Mouse (Mus musculus): Measurements from ENCODE around the gene Kif16b. TPM values are rescaled to one million over a fixed set of nuclear protein-coding genes. Genes with fewer than 3 reads are reported as not detected.
A peak's percentile ranks its signal among the peaks of the same experiment; 100 is the strongest.

Kif16b gene
- total RNA-seq, 4 experiments from 2014 or later, result 17.0 to 18.0 (median 17.4) TPM

DNA sequence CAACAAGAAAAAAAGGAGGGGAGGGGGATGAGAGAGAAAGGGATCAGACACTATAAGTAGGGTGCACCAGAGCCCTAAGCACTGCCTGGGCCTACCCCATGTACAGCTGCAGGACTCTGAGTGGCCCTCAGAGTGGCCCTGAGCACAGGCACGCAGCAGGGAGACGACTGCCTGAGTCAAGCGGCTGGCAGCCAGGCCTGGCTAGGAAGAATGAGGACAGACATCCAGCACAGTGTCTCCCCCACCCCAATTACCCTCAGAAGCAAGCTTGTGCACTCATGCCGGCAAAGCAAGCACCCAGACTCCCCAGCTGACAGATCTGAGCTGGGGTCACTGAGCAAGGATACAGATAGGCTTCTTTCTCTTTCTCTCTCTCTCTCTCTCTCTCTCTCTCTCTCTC, 25.4 kb downstream of the Kif16b start:
- no peak for DNase-seq (ENCODE audit: low spot score in 2 of 2)

DNA sequence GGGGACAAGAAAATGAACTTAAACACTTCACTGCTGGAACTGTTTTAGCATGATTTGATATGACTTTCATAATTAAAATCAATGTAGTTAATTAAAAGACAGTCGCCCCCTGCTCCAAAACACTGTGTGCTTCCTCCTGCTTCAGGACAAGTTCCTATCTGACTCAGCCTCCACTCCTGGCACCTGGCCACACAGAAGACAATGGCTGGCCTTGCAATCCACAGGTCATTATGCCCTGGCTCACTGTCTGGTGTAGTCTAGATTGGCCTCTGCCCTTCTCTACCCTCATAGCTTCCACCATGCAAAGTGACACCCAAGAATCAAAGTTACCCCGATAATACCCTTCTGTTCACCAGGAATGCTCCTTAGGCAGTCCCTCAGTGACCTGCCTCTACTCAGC, 26.8 kb downstream of the Kif16b start:
- no peak for DNase-seq (ENCODE audit: low spot score in 2 of 2)

- no peak for DNase-seq (ENCODE audit: low spot score in 2 of 2)
These were observed 31.3 kb downstream of the Kif16b start for GRCm38 (mm10) chr2:142870055-142870454.

DNA sequence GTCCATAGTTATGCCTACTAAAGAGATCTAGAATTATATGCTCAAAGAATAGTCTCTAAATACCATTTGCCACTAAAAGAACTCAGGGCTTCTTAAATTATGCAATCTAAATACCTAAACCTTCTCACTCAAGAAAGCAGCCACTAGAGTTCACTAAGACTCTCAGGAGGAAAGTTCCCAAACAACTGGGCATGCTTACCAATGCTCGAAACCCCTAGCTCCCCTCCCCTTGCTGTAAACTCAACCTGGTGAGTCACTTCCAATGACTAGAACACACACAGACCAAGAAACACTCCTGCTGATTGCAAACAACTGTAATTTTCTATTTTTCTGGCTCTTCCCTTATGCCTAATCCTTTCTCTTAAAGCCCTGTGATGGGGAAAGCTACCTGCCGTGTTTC, 33.9 kb downstream of the Kif16b start:
- DNase-seq (ENCODE audit: low spot score in 2 of 2), result no peak

DNA sequence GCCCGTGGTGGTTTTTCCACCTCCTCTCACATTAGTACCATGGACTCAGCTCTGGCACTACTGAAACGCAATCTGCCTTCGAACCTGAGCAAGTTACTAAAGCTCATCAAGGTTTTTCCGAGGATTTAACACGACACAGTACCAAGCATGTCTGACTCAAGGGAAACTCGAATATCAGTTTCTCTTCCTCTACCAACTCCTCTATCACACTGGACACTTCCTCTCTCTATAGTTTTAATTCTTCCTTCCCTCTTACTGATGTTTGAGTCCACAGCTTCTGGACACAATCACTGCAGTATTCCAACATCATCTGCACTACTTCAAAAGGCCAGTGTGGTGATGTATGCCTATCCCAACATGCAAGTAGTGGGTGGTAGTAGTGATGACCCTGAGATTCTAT, 40.3 kb downstream of the Kif16b start:
- DNase-seq (ENCODE audit: low spot score in 2 of 2), result no peak

- DNase-seq (ENCODE audit: low spot score in 2 of 2), result peak; percentile 13 to 27
These were observed 41.9 kb downstream of the Kif16b start for GRCm38 (mm10) chr2:142859452-142859851.

- no peak for DNase-seq (ENCODE audit: low spot score in 2 of 2)
These were observed 62.6 kb downstream of the Kif16b start for GRCm38 (mm10) chr2:142838775-142839174.

DNA sequence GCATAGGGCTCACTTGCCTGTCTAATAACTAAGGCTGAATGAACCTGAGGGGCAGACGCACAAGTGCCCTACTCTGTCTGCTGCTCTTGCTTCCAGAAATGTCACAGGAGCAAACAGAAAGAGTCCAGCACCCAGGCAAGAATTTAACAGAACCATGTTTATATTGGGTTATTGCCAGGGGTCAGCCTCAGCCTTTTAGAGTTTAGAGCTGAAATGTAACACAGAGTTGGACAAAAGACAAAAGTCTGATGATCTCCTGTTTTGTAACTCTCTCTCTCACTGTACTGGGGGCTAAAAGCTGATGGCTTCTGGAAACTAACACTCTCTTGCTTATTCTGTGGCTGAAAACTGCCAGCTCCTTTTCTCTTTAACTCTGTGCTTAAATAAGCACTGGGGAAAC, 63.2 kb downstream of the Kif16b start:
- no peak for DNase-seq (ENCODE audit: low spot score in 2 of 2)

- no peak for DNase-seq (ENCODE audit: low spot score in 2 of 2)
These were observed 66.6 kb downstream of the Kif16b start for GRCm38 (mm10) chr2:142834751-142835150.

- no peak for DNase-seq (ENCODE audit: low spot score in 2 of 2)
These were observed 68.5 kb downstream of the Kif16b start for GRCm38 (mm10) chr2:142832617-142833422.

- DNase-seq (ENCODE audit: low spot score in 2 of 2), result peak; percentile 15 to 27
These were observed 88.3 kb downstream of the Kif16b start for GRCm38 (mm10) chr2:142813033-142813432.

DNA sequence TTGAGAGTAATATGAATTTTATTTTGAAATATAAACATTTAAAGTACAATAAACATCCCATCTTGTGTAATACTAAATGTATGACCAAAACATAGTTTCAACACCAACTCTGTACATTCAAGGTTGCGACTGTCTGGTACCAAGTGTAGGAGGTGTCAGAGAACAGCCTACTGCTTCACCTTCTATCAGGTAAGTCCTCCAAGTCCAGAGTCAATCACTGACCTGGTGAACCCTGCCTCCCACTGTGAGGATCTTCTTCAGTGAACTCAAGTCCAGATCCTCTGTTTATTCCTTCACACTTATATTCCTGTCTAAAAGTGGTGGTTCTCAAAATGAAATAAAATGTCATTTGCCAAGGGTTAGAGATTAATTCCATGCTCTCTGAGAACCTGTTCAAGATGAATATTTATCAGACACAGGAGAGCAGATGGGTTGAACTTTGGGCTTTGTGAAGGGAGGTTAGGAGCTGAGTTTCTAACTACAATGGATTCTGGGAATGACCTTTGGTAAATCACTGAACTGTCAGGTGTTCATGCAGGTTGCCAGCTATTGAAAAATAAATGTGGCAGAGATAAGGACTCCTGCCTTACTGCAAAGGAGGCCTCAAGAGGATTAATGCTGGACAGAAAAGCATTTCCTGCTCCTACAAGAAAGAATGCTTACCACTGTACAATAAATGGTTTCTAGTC, 97.4 kb downstream of the Kif16b start:
- no peak for DNase-seq (ENCODE audit: low spot score in 2 of 2)

DNA sequence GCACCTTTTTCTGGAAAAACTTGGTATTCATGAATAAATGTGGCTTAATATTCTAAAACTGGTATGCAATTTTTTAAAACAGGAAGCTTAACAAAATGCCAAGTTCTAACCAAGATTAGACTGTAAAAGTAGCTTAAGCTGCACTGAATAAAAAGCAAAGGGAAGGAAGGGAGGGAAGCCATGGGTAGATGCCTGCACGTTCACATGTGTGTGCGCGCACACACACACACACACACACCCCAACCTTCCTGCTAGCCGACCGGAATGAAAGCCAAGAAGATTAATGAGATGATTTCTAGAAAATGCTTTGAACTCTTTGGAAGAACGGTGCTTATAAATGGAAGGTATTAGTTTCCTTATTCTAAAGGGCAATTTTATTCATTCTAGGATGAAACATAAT, 104.0 kb downstream of the Kif16b start:
- no peak for DNase-seq (ENCODE audit: low spot score in 2 of 2)

DNA sequence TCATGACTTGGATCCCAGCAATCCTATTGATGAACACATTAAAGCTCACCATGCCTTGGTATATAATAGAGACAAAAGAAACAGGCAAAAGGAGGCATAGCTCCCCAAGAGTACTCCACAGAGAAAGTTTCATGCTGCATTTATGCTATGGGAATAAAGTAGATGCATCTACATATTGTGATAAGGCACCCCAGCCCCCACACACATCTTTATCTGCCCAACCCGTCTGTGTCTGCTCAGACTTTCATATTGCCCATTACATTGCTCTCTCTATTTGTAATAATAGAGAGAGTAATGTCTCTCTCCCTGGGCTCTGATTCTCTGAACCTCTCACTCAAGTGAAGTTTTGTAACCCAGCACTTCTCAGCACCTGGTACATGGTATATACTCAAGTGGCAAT, 126.0 kb downstream of the Kif16b start:
- no peak for DNase-seq (ENCODE audit: low spot score in 2 of 2)

DNA sequence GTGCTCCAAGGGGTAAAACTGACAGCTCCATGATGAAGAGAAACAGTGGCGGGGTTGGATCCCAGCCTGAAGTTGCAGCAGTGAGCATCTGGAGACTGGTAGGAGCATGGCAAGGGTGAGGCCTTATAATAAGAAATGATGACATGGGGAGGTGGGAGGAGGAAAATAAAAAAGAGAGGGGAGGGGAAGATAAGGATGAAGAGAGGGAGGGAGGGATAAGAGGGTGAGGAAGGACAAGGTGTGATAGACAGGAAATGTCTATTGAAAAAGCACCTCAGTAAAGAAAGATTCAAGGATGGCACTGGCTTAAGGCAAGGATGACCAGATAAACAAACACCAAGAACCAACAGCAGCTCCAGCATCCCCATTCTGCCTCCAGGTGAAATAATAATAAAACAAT, 126.6 kb downstream of the Kif16b start:
- DNase-seq (ENCODE audit: low spot score in 2 of 2), result no peak

DNA sequence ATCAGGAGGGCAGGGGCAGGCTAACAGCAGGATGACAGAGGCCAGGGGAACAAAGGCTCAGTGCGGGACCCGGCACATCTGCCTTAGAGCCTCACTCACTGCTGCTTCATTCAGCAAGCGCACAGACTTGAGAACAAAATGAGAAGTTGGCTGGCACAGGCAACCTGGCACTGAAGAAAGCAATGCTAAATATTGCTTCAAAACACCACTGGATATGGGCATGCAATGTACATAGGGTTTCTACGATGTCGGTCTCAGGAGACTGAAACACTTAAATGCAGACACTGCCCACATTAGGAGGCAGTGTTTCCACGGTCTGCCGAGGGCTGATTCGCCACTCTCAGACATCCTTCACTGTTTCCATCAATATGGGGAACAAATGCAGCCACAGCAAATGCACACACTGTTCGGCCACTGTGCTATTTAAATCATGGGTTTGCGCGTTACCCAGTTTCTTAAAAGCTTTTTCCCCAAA, 131.6 kb downstream of the Kif16b start:
- peak in 1 of 2 experiments; percentile 10 for DNase-seq (ENCODE audit: low spot score in 2 of 2)

- DNase-seq (ENCODE audit: low spot score in 2 of 2), result no peak
These were observed 137.1 kb downstream of the Kif16b start for GRCm38 (mm10) chr2:142764276-142764675.

GRCm38 (mm10) chr2:142760843-142761242, 140.5 kb downstream of the Kif16b start:
- DNase-seq (ENCODE audit: low spot score in 2 of 2), result no peak

DNA sequence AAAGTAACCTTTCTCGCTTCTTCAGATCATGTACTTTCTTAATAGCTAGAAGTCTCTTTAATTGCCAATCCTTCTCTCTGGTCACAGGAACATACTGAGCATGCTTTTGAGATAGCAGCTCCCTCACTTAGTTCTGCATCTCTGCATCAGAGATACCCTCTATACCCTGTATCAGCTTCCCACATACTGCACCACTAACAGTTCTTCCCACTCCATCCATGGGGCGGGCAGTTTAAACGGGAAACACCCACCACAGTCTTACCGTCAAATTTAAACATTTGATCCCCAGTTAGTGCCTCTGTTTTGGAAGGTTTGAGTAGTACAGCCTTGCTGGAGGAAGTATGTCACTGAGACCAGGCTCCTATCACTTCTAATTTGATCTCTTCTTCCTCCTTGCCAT, 142.1 kb downstream of the Kif16b start:
- no peak for DNase-seq (ENCODE audit: low spot score in 2 of 2)

DNA sequence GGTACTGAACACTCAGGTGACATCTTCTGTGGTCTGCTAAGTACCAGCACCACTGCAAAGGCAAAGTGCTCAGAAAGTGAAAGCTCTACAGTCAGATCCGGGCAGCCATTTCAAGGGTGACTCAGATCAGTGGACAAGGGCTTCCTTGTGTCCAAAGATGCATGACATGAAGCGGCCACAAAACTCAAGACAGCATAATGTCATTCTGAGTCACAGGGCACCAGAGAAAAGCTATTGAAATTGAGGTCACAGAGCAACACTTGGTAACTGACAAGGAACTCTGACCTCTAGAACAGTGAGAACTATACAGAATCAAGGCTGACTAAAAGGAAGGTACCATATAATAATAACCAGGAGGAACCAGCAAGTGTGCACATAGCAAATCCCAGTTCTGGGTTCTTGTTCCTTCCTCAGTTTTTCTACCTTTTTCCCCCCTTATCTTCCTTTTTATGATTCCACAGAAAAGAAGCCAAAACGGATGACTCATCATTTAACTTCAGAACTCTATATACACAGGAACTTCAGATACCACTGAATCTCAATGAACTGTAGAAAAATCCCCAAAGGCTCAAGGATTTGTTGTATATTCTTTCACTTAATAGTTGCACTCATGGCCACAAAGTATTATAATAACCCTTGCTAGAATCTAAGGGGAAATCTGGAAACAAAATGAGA, 143.1 kb downstream of the Kif16b start:
- DNase-seq (ENCODE audit: low spot score in 2 of 2), result no peak

DNA sequence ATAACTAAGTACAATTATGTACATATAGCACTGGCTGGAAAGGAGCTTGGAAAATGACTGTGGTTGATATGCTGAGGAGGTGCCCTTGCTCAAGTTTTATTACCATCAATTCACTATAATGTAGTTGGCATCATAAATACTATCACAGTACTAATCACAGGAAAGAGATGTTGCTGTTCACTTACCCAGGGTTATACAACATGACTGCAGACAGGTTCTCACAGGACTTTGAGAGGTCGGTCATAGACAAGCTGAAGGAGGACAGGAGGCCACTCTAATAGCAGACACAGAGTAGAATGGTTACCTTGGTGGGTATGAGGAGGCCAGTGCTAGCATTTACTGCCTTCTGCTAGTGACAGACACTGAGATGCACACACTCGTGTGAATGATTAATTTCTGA, 162.0 kb downstream of the Kif16b start:
- no peak for DNase-seq (ENCODE audit: low spot score in 2 of 2)

DNA sequence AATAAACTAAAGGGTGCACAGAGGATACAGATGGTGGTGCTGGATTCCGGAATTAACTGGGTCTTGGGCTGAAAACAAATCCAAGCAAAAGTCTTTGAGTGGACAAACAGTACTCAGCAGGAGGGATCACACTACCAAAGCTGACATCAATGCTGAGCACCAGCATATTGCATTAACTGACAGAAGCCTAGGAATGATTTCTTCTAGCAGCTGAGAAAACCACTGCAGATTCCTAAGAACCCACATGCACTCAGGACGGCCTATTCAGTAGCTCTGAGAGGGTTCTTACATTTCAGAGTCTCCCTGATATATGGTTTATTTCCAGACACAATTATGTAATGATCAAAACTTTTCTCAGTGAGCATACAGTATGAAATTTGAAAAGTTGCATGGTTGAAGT, 162.8 kb downstream of the Kif16b start:
- DNase-seq (ENCODE audit: low spot score in 2 of 2), result no peak
